In genomic region chr13:115127826-115128225, GRCm38 (mm10) we compare ENCODE assay signal across 15 mouse cellular contexts.
"Had no signal": no experiment of that assay in that cellular context is flagged by ENCODE, and none has a peak within 500 bp of the region (broad histone marks: within the 10 kb centered on the region; RNA-seq: fewer than 3 reads in every experiment).

No protein-coding gene starts in this region.

- ATAC-seq: intestine, embryonic 16.5 days; liver, postnatal 0 days; midbrain, embryonic 16.5 days had no signal

- H3K27ac ChIP-seq: kidney, postnatal 0 days; limb, embryonic 12.5 days; liver, embryonic 13.5 days; lung, embryonic 15.5 days; midbrain, embryonic 12.5 days; neural tube, embryonic 13.5 days had no signal

- DNase-seq: layer of hippocampus, adult 9-11 months; layer of hippocampus, postnatal 36 days; liver; liver, embryonic 13.5 days; liver, postnatal 0 days; lung, postnatal 14 days; right cerebral cortex, postnatal 25 days; thymus, postnatal 36 days had no signal

- H3K27me3 ChIP-seq: limb, embryonic 12.5 days; liver, embryonic 13.5 days; lung, embryonic 15.5 days; midbrain, embryonic 12.5 days; neural tube, embryonic 13.5 days had no signal

- H3K4me3 ChIP-seq: limb, embryonic 12.5 days; liver, embryonic 13.5 days; lung, embryonic 15.5 days; midbrain, embryonic 12.5 days; neural tube, embryonic 13.5 days had no signal

- H3K9me3 ChIP-seq: limb, embryonic 12.5 days; liver, embryonic 13.5 days; lung, embryonic 15.5 days; midbrain, embryonic 12.5 days; neural tube, embryonic 13.5 days had no signal

- H3K36me3 ChIP-seq: limb, embryonic 12.5 days; liver, embryonic 13.5 days; lung, embryonic 15.5 days; midbrain, embryonic 12.5 days; neural tube, embryonic 13.5 days had no signal

- H3K4me2 ChIP-seq: limb, embryonic 12.5 days; liver, embryonic 13.5 days; lung, embryonic 15.5 days; midbrain, embryonic 12.5 days; neural tube, embryonic 13.5 days had no signal

- H3K9ac ChIP-seq: limb, embryonic 12.5 days; liver, embryonic 13.5 days; liver, postnatal 0 days; lung, embryonic 15.5 days; midbrain, embryonic 12.5 days; neural tube, embryonic 13.5 days had no signal

- H3K4me1 ChIP-seq: lung, embryonic 15.5 days; midbrain, embryonic 12.5 days; neural tube, embryonic 13.5 days had no signal
